Comparison of ENCODE assay signal across 8 mouse cellular contexts in the genomic region with DNA sequence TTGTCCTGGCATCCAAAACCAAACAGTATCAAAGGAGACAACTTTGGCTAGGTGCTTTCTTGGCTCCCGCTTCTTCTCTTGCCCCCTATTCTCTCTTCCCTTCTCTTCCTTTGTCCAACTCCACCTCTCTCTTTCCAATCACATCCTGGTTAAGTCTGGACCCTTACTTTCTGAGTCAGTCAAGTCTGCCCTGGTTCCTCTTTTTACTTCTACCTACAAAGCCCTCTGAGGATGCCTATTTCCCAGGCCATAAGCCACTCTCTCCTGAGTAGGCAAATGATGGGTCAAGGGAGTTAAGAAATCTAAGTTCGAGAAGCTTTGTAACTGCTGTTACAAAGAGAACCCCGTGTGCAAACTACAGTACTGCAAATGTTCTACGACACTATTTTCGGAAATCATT. TPM values are rescaled to one million over a fixed set of nuclear protein-coding genes. Genes with fewer than 3 reads are reported as not detected.
DNase-seq lines count a peak whose midpoint lies in the region; ATAC-seq lines count a peak whose summit lies in the region.

No protein-coding gene starts in this region.

- no peak for ATAC-seq in heart, embryonic 11.5 days (replicated peaks; ENCODE audit: insufficient number of reproducible peaks, low FRiP score, low TSS enrichment)
- ATAC-seq in hematopoietic stem cell, adult 5-6 weeks (replicated peaks in 1 of 2; ENCODE audit: insufficient read depth in 1 of 2, low FRiP score in 2 of 2, low TSS enrichment in 1 of 2, low read depth in 1 of 2, poor library complexity in 2 of 2, severe bottlenecking in 2 of 2) = peak; percentile 43 to 54; a peak in 3 of 4 replicates
- peak; percentile 32 for ATAC-seq in megakaryocyte-erythroid progenitor cell, adult 5-6 weeks (replicated peaks; ENCODE audit: low FRiP score, low TSS enrichment, poor library complexity, severe bottlenecking)

- 0 out of 2 replicates have a peak, but pooled peaks cover 2% of the 10 kb centered on the region for H3K36me3 ChIP-seq in heart, embryonic 11.5 days (ENCODE audit: control insufficient read depth, insufficient read depth, low read length)

- whole genome bisulfite sequencing in heart, embryonic 11.5 days (ENCODE audit: insufficient replicate concordance) = 30% methylated on average over 5 of the region's 5 CpGs

- peak overlapping the region; percentile 69 for H3K4me2 ChIP-seq in heart, embryonic 11.5 days

- no peaks in the 10 kb centered on the region for H3K27me3 ChIP-seq in heart, embryonic 11.5 days (ENCODE audit: control insufficient read depth, insufficient read depth, low read length)

- DNase-seq in heart, adult 11 months = no peak
- peak; percentile 21 for DNase-seq in ZHBTc4 (ENCODE audit: low read depth, low spot score)
- no peak for DNase-seq in retina, embryonic 14.5 days (ENCODE audit: low spot score)
- DNase-seq in lung, postnatal 36 days = no peak
- no peak for DNase-seq in urinary bladder, postnatal 4 days (ENCODE audit: low spot score in 2 of 2)

- H3K4me1 ChIP-seq in heart, embryonic 11.5 days (ENCODE audit: control insufficient read depth, insufficient read depth, low read length) = no peaks in the 10 kb centered on the region

- H3K27ac ChIP-seq in heart, embryonic 11.5 days (ENCODE audit: low read depth, low read length) = no peak overlapping the region

- H3K9me3 ChIP-seq in heart, embryonic 11.5 days (replicated peaks; ENCODE audit: control insufficient read depth, low read length) = no peaks in the 10 kb centered on the region

- H3K9ac ChIP-seq in heart, embryonic 11.5 days (ENCODE audit: low read depth, low read length) = peak overlapping the region; percentile 65

- peak overlapping the region; percentile 64 for H3K4me3 ChIP-seq in heart, embryonic 11.5 days (ENCODE audit: low read depth, low read length)

RNA-seq across cellular contexts. Expression of a gene that starts 0.6 kb away (rescaled TPM):
- 8.8 and 10.6 TPM in 2 replicates for polyA plus RNA-seq in heart, embryonic 11.5 days (2014; fragmentation: Nextera tagmentation; extraction: Ambion mirVana)
- total RNA-seq in hematopoietic stem cell, adult 5-6 weeks (2017) = 13.9 and 15.2 TPM in 2 replicates
- total RNA-seq in megakaryocyte-erythroid progenitor cell, adult 5-6 weeks (2014; fragmentation: Nextera tagmentation) = 16.6 and 26.8 TPM in 2 replicates
- total RNA-seq in megakaryocyte-erythroid progenitor cell, adult 5-6 weeks (2017) = 6.8 and 11.1 TPM in 2 replicates

RNA-seq across cellular contexts. Expression of a gene that starts 0.7 kb away (rescaled TPM):
- 7.5 and 8.4 TPM in 2 replicates for polyA plus RNA-seq in heart, embryonic 11.5 days (2014; fragmentation: Nextera tagmentation; extraction: Ambion mirVana)
- total RNA-seq in hematopoietic stem cell, adult 5-6 weeks (2017) = 22.4 and 29.1 TPM in 2 replicates
- total RNA-seq in megakaryocyte-erythroid progenitor cell, adult 5-6 weeks (2014; fragmentation: Nextera tagmentation) = 10.8 and 15.4 TPM in 2 replicates
- total RNA-seq in megakaryocyte-erythroid progenitor cell, adult 5-6 weeks (2017) = 14.8 and 30.3 TPM in 2 replicates

RNA-seq across cellular contexts. Expression of a gene that starts 45.9 kb away (rescaled TPM):
- 8.8 and 10.4 TPM in 2 replicates for polyA plus RNA-seq in heart, embryonic 11.5 days (2014; fragmentation: Nextera tagmentation; extraction: Ambion mirVana)
- total RNA-seq in hematopoietic stem cell, adult 5-6 weeks (2017) = 25.8 and 28.5 TPM in 2 replicates
- total RNA-seq in megakaryocyte-erythroid progenitor cell, adult 5-6 weeks (2014; fragmentation: Nextera tagmentation) = 18.4 and 21.5 TPM in 2 replicates
- total RNA-seq in megakaryocyte-erythroid progenitor cell, adult 5-6 weeks (2017) = 14.6 and 35.7 TPM in 2 replicates
